Mouse (Mus musculus): ENCODE results near the gene Notch1. TPM values are rescaled to one million over a fixed set of nuclear protein-coding genes. Genes with fewer than 3 reads are reported as not detected.
A peak's percentile ranks its signal among the peaks of the same experiment; 100 is the strongest.

Notch1 gene
- total and polyA plus RNA-seq, 3 experiments: 0.06 TPM; not detected in 2

- no peak overlapping the region for H3K4me3 ChIP-seq (ENCODE audit: control insufficient read depth in 1 of 2, insufficient read depth in 1 of 2, low read depth in 2 of 2, low read length in 2 of 2)
- no peaks in the 10 kb centered on the region for H3K36me3 ChIP-seq (ENCODE audit: control insufficient read depth in 1 of 2, insufficient read depth in 2 of 2, low read length in 2 of 2)
- H3K27me3 ChIP-seq (ENCODE audit: control insufficient read depth in 1 of 2, insufficient read depth in 2 of 2, low read length in 2 of 2): peaks cover 4 to 10% of the 10 kb centered on the region in 2 experiments
- H3K27ac ChIP-seq (ENCODE audit: control insufficient read depth, low read depth, low read length): no peak overlapping the region
- peak; percentile 84 for DNase-seq (ENCODE audit: low read depth, low spot score)
- H3K79me2 ChIP-seq (ENCODE audit: control insufficient read depth, insufficient read depth, low read length, poor library complexity): no peaks in the 10 kb centered on the region
- H3K9me3 ChIP-seq (replicated peaks; ENCODE audit: insufficient read depth, low read length): no peaks in the 10 kb centered on the region
- no peaks in the 10 kb centered on the region for H3K4me1 ChIP-seq (ENCODE audit: control insufficient read depth in 1 of 2, insufficient read depth in 2 of 2, low read length in 2 of 2)
- no peak overlapping the region for H3K9ac ChIP-seq (ENCODE audit: control insufficient read depth, low read depth, low read length, poor library complexity, severe bottlenecking)
- TF ChIP-seq POLR2A (IDR thresholded peaks at IDR 0.05; ENCODE audit: control insufficient read depth in 1 of 2, insufficient read depth in 1 of 2, low read depth in 1 of 2, low read length in 2 of 2, poor library complexity in 1 of 2) (no peak), POLR2AphosphoS2 (IDR thresholded peaks at IDR 0.05; ENCODE audit: low read length) (no peak), MYB (IDR thresholded peaks at IDR 0.05; ENCODE audit: low read depth, low read length) (no peak), SMC3 (IDR thresholded peaks at IDR 0.05; ENCODE audit: low read depth, low read length) (0 out of 2 replicates have a peak, but pooled peaks have one; percentile 8), RCOR1 (IDR thresholded peaks at IDR 0.05; ENCODE audit: low read depth, low read length) (peak; percentile 100), MXI1 (IDR thresholded peaks at IDR 0.05; ENCODE audit: low read depth, low read length) (peak; percentile 42; the same call in 1 of the 2 replicates), TCF12 (IDR thresholded peaks at IDR 0.05; ENCODE audit: low read depth, low read length) (no peak), BHLHE40 (IDR thresholded peaks at IDR 0.05; ENCODE audit: borderline replicate concordance, low read depth, low read length) (no peak; the same call in 1 of the 2 replicates), ZNF384 (IDR thresholded peaks at IDR 0.05; ENCODE audit: low read depth, low read length) (no peak), CHD1 (IDR thresholded peaks at IDR 0.05; ENCODE audit: low read depth, low read length) (no peak), NRF1 (IDR thresholded peaks at IDR 0.05; ENCODE audit: insufficient read depth, low read depth, low read length, poor library complexity, severe bottlenecking) (no peak), RAD21 (IDR thresholded peaks at IDR 0.05; ENCODE audit: low read depth, low read length) (no peak), MAX (IDR thresholded peaks at IDR 0.05; ENCODE audit: low read length) (no peak), HCFC1 (IDR thresholded peaks at IDR 0.05; ENCODE audit: low read depth, low read length) (no peak), ZKSCAN1 (IDR thresholded peaks at IDR 0.05; ENCODE audit: low read depth, low read length) (no peak), USF1 (IDR thresholded peaks at IDR 0.05; ENCODE audit: low read depth, low read length) (no peak), KAT2A (conservative IDR thresholded peaks at IDR 0.05; ENCODE audit: low read depth, low read length) (no peak), JUND (IDR thresholded peaks at IDR 0.05; ENCODE audit: low read depth, low read length) (no peak), MAFK (IDR thresholded peaks at IDR 0.05; ENCODE audit: borderline replicate concordance, low read depth, low read length) (no peak), TBP (IDR thresholded peaks at IDR 0.05; ENCODE audit: low read depth, low read length) (no peak), ELF1 (IDR thresholded peaks at IDR 0.05; ENCODE audit: low read depth, low read length) (peak; percentile 39; the same call in 1 of the 2 replicates), MYC (IDR thresholded peaks at IDR 0.05; ENCODE audit: low read depth, low read length) (peak; percentile 77; the same call in 1 of the 2 replicates), E2F4 (IDR thresholded peaks at IDR 0.05; ENCODE audit: borderline replicate concordance, low read depth, low read length) (no peak), TAL1 (IDR thresholded peaks at IDR 0.05; ENCODE audit: low read length) (no peak), POLR2AphosphoS5 (IDR thresholded peaks at IDR 0.05; ENCODE audit: borderline replicate concordance, low read depth, low read length) (no peak), CTCF (IDR thresholded peaks at IDR 0.05 in 2 of 3, conservative IDR thresholded peaks at IDR 0.05 in 1 of 3; ENCODE audit: control insufficient read depth in 1 of 3, insufficient read depth in 1 of 3, low read depth in 2 of 3, low read length in 3 of 3, poor library complexity in 1 of 3, severe bottlenecking in 1 of 3) (no peak), MEF2A (IDR thresholded peaks at IDR 0.05; ENCODE audit: extremely low read depth, insufficient replicate concordance, low read depth, low read length, poor library complexity, severe bottlenecking) (no peak), ZC3H11A (IDR thresholded peaks at IDR 0.05; ENCODE audit: low read depth, low read length) (no peak), EP300 (IDR thresholded peaks at IDR 0.05; ENCODE audit: low read depth in 1 of 2, low read length in 2 of 2) (peak; percentile 42 to 87; a peak in 3 of 4 replicates), MAZ (IDR thresholded peaks at IDR 0.05; ENCODE audit: low read depth, low read length) (no peak), GABPA (IDR thresholded peaks at IDR 0.05; ENCODE audit: low read depth, low read length) (no peak), SIN3A (IDR thresholded peaks at IDR 0.05; ENCODE audit: low read length) (no peak), ETS1 (IDR thresholded peaks at IDR 0.05; ENCODE audit: low read depth, low read length) (no peak), USF2 (IDR thresholded peaks at IDR 0.05; ENCODE audit: borderline replicate concordance in 1 of 2, insufficient read depth in 1 of 2, low read depth in 1 of 2, low read length in 2 of 2) (no peak), ZMIZ1 (IDR thresholded peaks at IDR 0.05; ENCODE audit: low read depth, low read length) (no peak), CHD2 (IDR thresholded peaks at IDR 0.05; ENCODE audit: low read length) (no peak)
Observed at GRCm38 (mm10) chr2:26472312-26473090, 44.0 kb downstream of the Notch1 start.

Data from MEL (cell line).